Mouse (Mus musculus): Measurements from ENCODE around the gene Sipa1l1.

GRCm38 (mm10) chr12:82209753-82210152 lies 40.6 kb downstream of the Sipa1l1 start:
- TF ChIP-seq CHD2 (IDR thresholded peaks at IDR 0.05; ENCODE audit: low read depth, low read length) = no peak
- TF ChIP-seq HCFC1 (IDR thresholded peaks at IDR 0.05; ENCODE audit: borderline replicate concordance, insufficient read depth, low read length) = no peak
- no peak for TF ChIP-seq MAFK (IDR thresholded peaks at IDR 0.05; ENCODE audit: insufficient read depth, low read depth, low read length)

All from ES-E14 (cell line).